Mouse (Mus musculus) lung, adult 2 months (tissue): Measurements from ENCODE around the gene Acyp1.

Experiments used
- CTCF ChIP-seq: fragments of 200-500 bp; IDR thresholded peaks from 2 replicates; pipeline ENCODE4 v1.5.1; 2011; ENCODE audit warnings: mild to moderate bottlenecking, low read length, control low read depth; ENCODE audit not compliant: insufficient read depth
- POLR2A ChIP-seq: fragments of 200-500 bp; IDR thresholded peaks from 2 replicates; pipeline ENCODE4 v1.6.1; 2011; ENCODE audit warnings: low read depth, mild to moderate bottlenecking, control low read depth, low read length, borderline replicate concordance; ENCODE audit errors: extremely low read depth

- no peak for TF ChIP-seq POLR2A
- TF ChIP-seq CTCF, result no peak
Observed at GRCm38 (mm10) chr12:85292906-85293305, 4.7 kb upstream of the Acyp1 start.
